Mouse (Mus musculus) liver, embryonic 14.5 days (tissue): ENCODE measurements around the gene Sugp2.

Source experiments
- CTCF ChIP-seq: IDR thresholded peaks from 2 replicates; pipeline ENCODE4 v1.5.1; 2016; ENCODE audit warnings: antibody characterized with exemption, low read depth, control low read depth
- EP300 ChIP-seq: IDR thresholded peaks from 2 replicates; pipeline ENCODE4 v1.6.1; 2016; ENCODE audit warnings: antibody characterized with exemption, low read depth

DNA sequence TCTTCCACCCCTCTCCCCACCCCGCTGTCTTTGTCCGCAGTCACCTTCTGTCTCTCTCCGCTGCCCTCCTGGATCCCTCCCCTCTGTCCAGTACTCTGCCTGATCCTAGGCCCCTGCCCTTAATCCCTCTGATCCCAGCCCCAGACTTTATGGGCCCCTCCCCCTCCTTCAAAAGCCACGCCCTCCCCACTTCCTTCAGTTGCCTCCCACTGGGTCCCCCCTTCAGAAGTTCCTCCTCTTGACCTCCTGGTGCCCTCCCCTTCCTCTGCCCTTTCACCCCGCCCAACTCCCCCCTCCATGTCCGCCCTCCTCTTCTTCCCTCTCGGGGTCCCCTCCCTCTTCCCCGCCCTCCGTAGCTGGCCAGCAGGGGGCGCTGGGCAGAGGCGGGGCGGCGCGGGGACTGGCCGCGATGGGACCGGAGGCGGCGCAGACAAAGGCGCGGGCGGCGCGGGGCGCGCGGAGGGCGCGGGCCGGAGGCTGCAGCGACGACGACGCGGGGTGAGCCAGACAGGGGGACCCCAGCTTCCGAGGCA, 48.6 kb downstream of the Sugp2 start, which contains the start of gene Homer3:
- TF ChIP-seq EP300 (no peak), CTCF (peak; percentile 86)
